Mouse (Mus musculus): ENCODE measurements at regions not wholly inside any gene's neighbourhood (a gene's known extent, or its start where the extent isn't known, plus 50 kb on each side); places are given as distances from the start of the nearest gene placed in this dataset.

GRCm38 (mm10) chr6:71012436-71012822 is 56.1 kb downstream of the Foxi3 start:
- H3K27me3 ChIP-seq (ENCODE audit: insufficient read depth, poor library complexity, severe bottlenecking): peaks cover 31% of the 10 kb centered on the region
- 7% methylated on average over 9 of the region's 9 CpGs for WGBS
- no peak overlapping the region for H3K27ac ChIP-seq
- peaks cover 12% of the 10 kb centered on the region for H3K4me1 ChIP-seq
- no peaks in the 10 kb centered on the region for H3K36me3 ChIP-seq
- no peaks in the 10 kb centered on the region for H3K9me3 ChIP-seq
- H3K4me3 ChIP-seq: peak overlapping the region; percentile 63
- no peak for DNase-seq (ENCODE audit: low spot score)

DNA sequence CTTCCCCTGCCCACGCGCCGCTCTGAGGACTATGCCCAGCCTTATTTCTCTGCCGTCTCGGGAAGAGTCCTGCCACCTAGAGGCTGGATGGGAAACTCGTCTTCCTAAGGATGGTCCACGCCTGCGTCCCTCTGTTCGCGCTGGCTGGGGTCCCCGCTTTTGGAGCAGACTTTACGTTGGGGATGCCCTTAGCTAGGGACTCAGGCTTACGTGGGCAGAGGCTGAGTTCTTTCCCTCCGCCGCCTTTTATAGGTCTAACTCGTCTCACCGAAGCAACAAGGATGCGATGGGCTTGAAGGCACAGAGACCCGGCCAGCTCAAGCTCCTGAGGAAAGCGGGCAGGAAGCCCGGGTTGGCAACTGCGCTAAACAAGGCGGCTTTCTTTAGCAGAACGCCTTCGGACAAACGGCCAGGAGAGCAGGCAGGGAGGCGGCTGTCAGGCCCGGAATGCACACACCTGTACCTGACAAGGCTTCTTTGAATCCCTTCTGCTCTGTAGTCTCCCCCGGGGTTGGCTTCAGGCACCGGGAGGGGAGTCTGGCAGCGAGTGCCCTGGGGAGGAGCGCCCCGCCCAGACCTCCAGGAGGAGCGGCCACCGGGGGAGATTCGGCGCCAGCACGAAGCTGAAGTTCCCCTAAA is 56.6 kb downstream of the Foxi3 start:
- Histone ChIP-seq H3K27ac (no peak overlapping the region), H3K27me3 (ENCODE audit: insufficient read depth, poor library complexity, severe bottlenecking) (peaks cover 31% of the 10 kb centered on the region), H3K4me3 (peak overlapping the region; percentile 63), H3K4me1 (peaks cover 12% of the 10 kb centered on the region), H3K9me3 (no peaks in the 10 kb centered on the region), H3K36me3 (no peaks in the 10 kb centered on the region)
- WGBS: under 1% methylated on average over 38 of the region's 38 CpGs
- peak; percentile 80 for DNase-seq (ENCODE audit: low spot score)

DNA sequence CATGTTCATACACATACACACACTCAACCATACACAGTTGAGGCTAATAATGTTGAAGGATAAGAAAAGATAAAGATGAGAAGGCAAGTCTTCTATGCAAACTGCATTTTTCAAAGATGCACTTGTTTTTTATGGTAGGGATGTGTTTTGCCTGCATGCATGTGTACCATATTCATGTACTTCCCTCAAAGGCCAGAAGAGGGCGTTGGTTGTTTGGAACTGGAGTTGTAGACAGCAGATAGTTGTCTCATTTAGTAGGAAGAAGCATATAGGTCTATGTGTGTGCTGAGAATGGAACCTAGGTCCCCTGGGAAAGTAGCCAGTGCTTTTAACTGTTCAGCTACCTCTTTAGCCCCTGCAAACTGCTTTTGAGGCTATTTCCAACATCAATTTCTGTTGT is 60.1 kb downstream of the Foxi3 start:
- peaks cover 25% of the 10 kb centered on the region for H3K27me3 ChIP-seq (ENCODE audit: insufficient read depth, poor library complexity, severe bottlenecking)
- no peaks in the 10 kb centered on the region for H3K36me3 ChIP-seq
- no peaks in the 10 kb centered on the region for H3K9me3 ChIP-seq
- H3K4me3 ChIP-seq: no peak overlapping the region
- WGBS: 8% methylated on average over 1 of the region's 1 CpGs
- DNase-seq (ENCODE audit: low spot score): no peak
- no peak overlapping the region for H3K27ac ChIP-seq
- peaks cover 12% of the 10 kb centered on the region for H3K4me1 ChIP-seq

- H3K36me3 ChIP-seq: no peaks in the 10 kb centered on the region
- no peaks in the 10 kb centered on the region for H3K9me3 ChIP-seq
- no peaks in the 10 kb centered on the region for H3K27me3 ChIP-seq (ENCODE audit: insufficient read depth, poor library complexity, severe bottlenecking)
- no peak for DNase-seq (ENCODE audit: low spot score)
- WGBS: 15% methylated on average over 9 of the region's 9 CpGs
- H3K27ac ChIP-seq: no peak overlapping the region
- no peak overlapping the region for H3K4me3 ChIP-seq
- no peaks in the 10 kb centered on the region for H3K4me1 ChIP-seq
Measured at GRCm38 (mm10) chr6:71021353-71021752, 65.0 kb downstream of the Foxi3 start.

- Histone ChIP-seq H3K9me3 (no peaks in the 10 kb centered on the region), H3K4me3 (no peak overlapping the region), H3K27ac (no peak overlapping the region), H3K36me3 (no peaks in the 10 kb centered on the region), H3K4me1 (no peaks in the 10 kb centered on the region), H3K27me3 (ENCODE audit: insufficient read depth, poor library complexity, severe bottlenecking) (no peaks in the 10 kb centered on the region)
- WGBS: 73% methylated on average over 4 of the region's 4 CpGs
- DNase-seq (ENCODE audit: low spot score): no peak
Measured at GRCm38 (mm10) chr6:71025472-71025871, 69.1 kb downstream of the Foxi3 start.

- no peak for DNase-seq (ENCODE audit: low spot score)
- no peaks in the 10 kb centered on the region for H3K27me3 ChIP-seq (ENCODE audit: insufficient read depth, poor library complexity, severe bottlenecking)
- 74% methylated on average over 6 of the region's 6 CpGs for WGBS
- no peak overlapping the region for H3K4me3 ChIP-seq
- no peak overlapping the region for H3K27ac ChIP-seq
- no peaks in the 10 kb centered on the region for H3K9me3 ChIP-seq
- H3K36me3 ChIP-seq: no peaks in the 10 kb centered on the region
- H3K4me1 ChIP-seq: no peaks in the 10 kb centered on the region
Measured at GRCm38 (mm10) chr6:71029663-71030062, 73.3 kb downstream of the Foxi3 start.

- WGBS: 63% methylated on average over 5 of the region's 5 CpGs
- DNase-seq (ENCODE audit: low spot score): no peak
- Histone ChIP-seq H3K27ac (no peak overlapping the region), H3K4me3 (no peak overlapping the region), H3K27me3 (ENCODE audit: insufficient read depth, poor library complexity, severe bottlenecking) (no peaks in the 10 kb centered on the region), H3K4me1 (no peaks in the 10 kb centered on the region), H3K9me3 (no peaks in the 10 kb centered on the region), H3K36me3 (no peaks in the 10 kb centered on the region)
Measured at GRCm38 (mm10) chr6:71030541-71030940, 74.2 kb downstream of the Foxi3 start.

DNA sequence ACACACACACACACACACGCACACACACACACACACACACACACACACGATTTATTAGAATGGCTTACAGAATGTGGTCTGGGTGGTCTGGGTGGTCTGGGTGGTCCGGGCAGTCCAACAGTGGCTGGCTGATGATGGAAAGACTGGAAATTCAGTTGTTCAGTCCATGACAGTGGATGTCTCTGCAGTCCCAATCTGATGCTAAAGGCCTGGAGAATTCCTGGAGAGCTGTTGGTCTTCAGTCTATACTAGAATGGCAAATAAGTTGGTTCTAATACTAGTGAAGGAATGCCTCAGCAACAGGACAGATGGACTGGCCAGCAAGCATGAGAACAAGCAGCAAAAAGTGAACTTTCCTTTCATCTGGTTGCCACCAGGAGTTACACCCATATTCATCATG is 87.9 kb downstream of the Foxi3 start:
- WGBS: 83% methylated on average over 3 of the region's 3 CpGs
- Histone ChIP-seq H3K4me3 (no peak overlapping the region), H3K36me3 (no peaks in the 10 kb centered on the region), H3K9me3 (no peaks in the 10 kb centered on the region), H3K27ac (no peak overlapping the region), H3K4me1 (peaks cover 4% of the 10 kb centered on the region; the same call in 1 of the 2 replicates), H3K27me3 (ENCODE audit: insufficient read depth, poor library complexity, severe bottlenecking) (peaks cover 12% of the 10 kb centered on the region)
- no peak for DNase-seq (ENCODE audit: low spot score)

- Histone ChIP-seq H3K27ac (no peak overlapping the region), H3K27me3 (ENCODE audit: insufficient read depth, poor library complexity, severe bottlenecking) (peaks cover 21% of the 10 kb centered on the region), H3K9me3 (no peaks in the 10 kb centered on the region), H3K4me1 (peaks cover 4% of the 10 kb centered on the region; the same call in 1 of the 2 replicates), H3K4me3 (no peak overlapping the region), H3K36me3 (no peaks in the 10 kb centered on the region)
- DNase-seq (ENCODE audit: low spot score): no peak
- WGBS: 82% methylated on average over 4 of the region's 4 CpGs
Measured at GRCm38 (mm10) chr6:71045261-71045660, 88.9 kb downstream of the Foxi3 start.

DNA sequence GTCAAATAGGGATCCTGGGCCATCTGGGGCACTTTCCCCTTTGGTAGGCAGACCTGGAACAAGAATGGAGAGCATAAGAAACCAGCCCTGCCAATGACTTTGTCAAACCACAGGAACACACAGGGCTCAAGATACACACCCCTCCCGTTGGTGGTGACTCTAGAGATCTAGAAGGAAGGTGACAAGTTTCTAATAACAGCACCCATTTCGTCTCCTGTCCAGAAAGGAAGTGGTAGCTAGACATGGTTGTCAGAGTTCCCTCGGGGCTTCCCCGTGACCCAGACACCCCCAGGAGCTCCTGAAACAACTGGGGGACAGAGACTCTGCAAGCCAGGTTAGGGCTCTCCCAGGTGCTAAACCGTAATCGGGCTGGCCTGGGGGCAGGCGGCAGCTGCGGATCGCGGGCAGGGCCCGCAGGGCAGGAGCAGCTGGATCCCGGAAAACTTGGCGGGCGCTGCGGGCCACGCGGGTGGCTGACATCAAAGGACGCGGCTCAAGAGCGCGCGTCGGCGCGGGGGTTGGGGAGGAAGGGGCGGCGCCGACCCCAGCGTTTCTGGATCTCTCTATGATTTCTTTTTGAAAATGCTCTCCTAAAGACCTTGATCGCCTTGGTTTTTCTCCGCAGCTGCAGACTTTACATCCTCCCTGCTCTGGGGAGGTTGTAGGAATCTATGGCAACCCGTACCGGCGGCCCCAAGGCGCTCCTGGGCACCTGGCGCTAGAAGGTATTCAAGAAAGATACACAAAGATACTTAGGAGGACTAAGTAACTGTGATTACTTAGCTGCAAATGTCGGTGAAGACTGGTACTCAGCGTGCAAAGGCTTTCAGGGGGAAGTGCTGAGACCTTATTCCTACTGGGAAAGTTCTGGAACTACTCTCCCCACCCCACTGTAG is 92.1 kb downstream of the Foxi3 start:
- Histone ChIP-seq H3K36me3 (no peaks in the 10 kb centered on the region), H3K9me3 (no peaks in the 10 kb centered on the region), H3K4me3 (peak overlapping the region; percentile 64), H3K27ac (peak overlapping the region; percentile 82), H3K27me3 (ENCODE audit: insufficient read depth, poor library complexity, severe bottlenecking) (peaks cover 21% of the 10 kb centered on the region), H3K4me1 (peaks cover 4% of the 10 kb centered on the region; the same call in 1 of the 2 replicates)
- DNase-seq (ENCODE audit: low spot score): no peak
- WGBS: 1% methylated on average over 36 of the region's 38 CpGs

- 47% methylated on average over 5 of the region's 5 CpGs for WGBS
- no peak overlapping the region for H3K27ac ChIP-seq
- H3K9me3 ChIP-seq: no peaks in the 10 kb centered on the region
- DNase-seq (ENCODE audit: low spot score): no peak
- peaks cover 4% of the 10 kb centered on the region; the same call in 1 of the 2 replicates for H3K4me1 ChIP-seq
- H3K36me3 ChIP-seq: no peaks in the 10 kb centered on the region
- no peak overlapping the region for H3K4me3 ChIP-seq
- H3K27me3 ChIP-seq (ENCODE audit: insufficient read depth, poor library complexity, severe bottlenecking): peaks cover 21% of the 10 kb centered on the region
Measured at GRCm38 (mm10) chr6:71050248-71050647, 93.9 kb downstream of the Foxi3 start.

DNA sequence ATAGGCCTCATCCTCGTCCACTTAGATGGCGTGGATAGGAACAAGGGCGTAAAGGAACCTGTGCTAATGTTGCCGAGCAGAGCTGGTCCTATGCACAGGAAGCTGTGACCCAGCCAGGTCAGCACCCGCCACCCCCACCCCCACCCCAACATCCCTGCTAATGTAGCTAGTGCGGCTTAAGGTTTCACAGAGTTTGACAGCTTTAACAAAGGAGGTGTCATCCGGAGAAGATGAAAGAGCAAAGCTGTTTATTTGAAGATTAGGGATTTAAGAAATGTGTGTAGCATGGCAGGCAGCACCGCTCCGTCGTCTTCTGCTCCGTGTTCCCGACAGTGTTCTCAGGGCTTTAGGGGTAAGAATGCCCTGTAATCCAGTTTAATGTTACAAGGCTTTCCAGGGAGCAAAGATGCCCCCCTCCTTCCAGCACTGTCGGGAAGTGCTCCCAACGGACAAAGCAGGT is 93.5 kb downstream of the Thnsl2 start:
- WGBS: 8% methylated on average over 14 of the region's 14 CpGs
- DNase-seq (ENCODE audit: low spot score): no peak

GRCm38 (mm10) chr6:71057209-71057858 is 86.9 kb downstream of the Thnsl2 start:
- DNase-seq (ENCODE audit: low spot score): no peak
- 50% methylated on average over 6 of the region's 6 CpGs for WGBS
- no peaks in the 10 kb centered on the region for H3K27me3 ChIP-seq (ENCODE audit: insufficient read depth, poor library complexity, severe bottlenecking)
- no peaks in the 10 kb centered on the region for H3K36me3 ChIP-seq
- H3K4me1 ChIP-seq: no peaks in the 10 kb centered on the region
- H3K27ac ChIP-seq: no peak overlapping the region
- H3K9me3 ChIP-seq: no peaks in the 10 kb centered on the region
- H3K4me3 ChIP-seq: no peak overlapping the region

More for the DNA sequence above, 93.5 kb downstream of the Thnsl2 start:
- Histone ChIP-seq H3K9me3 (no peaks in the 10 kb centered on the region), H3K27ac (no peak overlapping the region), H3K27me3 (ENCODE audit: insufficient read depth, poor library complexity, severe bottlenecking) (peaks cover 21% of the 10 kb centered on the region), H3K36me3 (no peaks in the 10 kb centered on the region), H3K4me1 (peaks cover 4% of the 10 kb centered on the region; the same call in 1 of the 2 replicates), H3K4me3 (peak overlapping the region; percentile 6; the same call in 1 of the 2 replicates)
